Mouse (Mus musculus) left cerebral cortex, postnatal 4 days (tissue): ENCODE data around the gene Atr. TPM values are rescaled to one million over a fixed set of nuclear protein-coding genes. Genes with fewer than 3 reads are reported as not detected.

ENCODE experiments used
- DNase-seq: peaks from one replicate; pipeline ENCODE4 v3.0.0-alpha.2; 2022
- intact Hi-C: fragments of 180-260 bp; cut with DNase I; formaldehyde crosslinking; loops from one replicate; pipeline ENCODE4 v1.15.1; 2025
- total RNA-seq, 2 experiments: library from RNA; stranded (reverse); gene quantifications; 2 replicates each; pipeline ENCODE4 v1.2.3; 2021

Atr gene
- total RNA-seq: 10 to 100 TPM; 19.0 to 19.3 TPM

GRCm38 (mm10) chr9:95857414-95858026 lies at the start of gene Atr:
Gene Atr (plus strand): TSS chr9:95857597.
- DNase-seq: peak; percentile 93
- intact Hi-C loops: no loop called here

DNA sequence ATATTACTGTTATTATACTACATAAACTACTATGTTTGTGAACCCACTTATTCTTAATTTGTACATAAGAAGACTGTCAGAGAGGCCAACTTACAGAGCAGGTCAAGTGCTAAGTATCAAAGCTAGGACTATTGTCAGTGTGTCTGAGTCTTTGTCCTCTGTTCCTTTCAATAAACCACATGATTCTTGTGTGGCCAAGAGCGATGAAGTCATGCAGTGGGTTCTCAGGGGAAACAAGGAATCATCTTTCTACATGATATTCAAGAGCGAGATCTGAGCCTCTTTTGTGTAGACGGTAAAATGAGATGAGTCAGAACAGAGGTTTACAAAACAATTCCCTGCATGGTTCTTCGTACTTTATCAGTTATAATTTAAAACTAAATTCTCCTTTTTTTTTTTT lies 47.8 kb upstream of the Atr start:
- intact Hi-C loops: no loop called here

GRCm38 (mm10) chr9:95811817-95812216 lies 45.6 kb upstream of the Atr start:
- DNase-seq: no peak
- intact Hi-C loops: no loop called here

More for the DNA sequence above, 47.8 kb upstream of the Atr start:
- no peak for DNase-seq

DNA sequence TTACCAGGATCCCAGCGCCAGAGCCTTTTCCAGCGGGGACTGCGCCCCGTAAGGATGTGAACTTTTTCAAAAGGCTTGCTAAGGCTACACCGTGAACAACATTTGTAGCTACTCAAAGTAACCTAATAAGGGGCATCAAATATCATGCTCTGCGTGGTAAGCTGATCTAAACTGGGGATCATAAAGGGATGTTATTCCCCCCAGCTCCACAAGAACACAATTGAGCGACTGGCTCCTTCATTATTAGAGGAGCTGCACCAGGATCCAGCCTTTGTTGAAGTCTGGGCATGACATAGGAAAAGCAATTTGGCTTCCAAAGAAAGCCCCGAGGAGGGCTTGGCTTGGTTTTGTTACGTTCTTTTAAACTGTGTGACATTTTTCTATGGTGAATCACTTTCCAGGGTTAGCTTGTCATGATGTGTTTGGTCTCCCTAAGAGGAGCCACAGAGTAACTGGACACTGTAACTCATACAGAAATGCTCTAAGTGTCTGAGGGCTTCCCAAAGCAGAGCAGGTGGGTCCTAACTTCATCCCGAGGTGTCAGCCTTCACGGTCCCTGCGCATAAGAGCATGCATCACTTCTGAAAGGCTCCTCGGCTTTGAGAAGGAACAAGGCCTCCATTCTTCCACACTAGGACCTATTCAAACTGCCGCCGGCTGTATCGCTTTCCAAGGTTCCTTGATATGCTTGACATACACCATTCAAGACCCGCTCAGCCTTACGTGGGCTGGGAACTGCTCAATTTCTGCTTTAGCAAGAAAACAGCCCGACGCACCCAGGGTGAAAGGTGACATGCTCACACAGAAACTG lies 43.5 kb upstream of the Atr start:
- intact Hi-C loops: no loop called here
- peak; percentile 6 for DNase-seq

DNA sequence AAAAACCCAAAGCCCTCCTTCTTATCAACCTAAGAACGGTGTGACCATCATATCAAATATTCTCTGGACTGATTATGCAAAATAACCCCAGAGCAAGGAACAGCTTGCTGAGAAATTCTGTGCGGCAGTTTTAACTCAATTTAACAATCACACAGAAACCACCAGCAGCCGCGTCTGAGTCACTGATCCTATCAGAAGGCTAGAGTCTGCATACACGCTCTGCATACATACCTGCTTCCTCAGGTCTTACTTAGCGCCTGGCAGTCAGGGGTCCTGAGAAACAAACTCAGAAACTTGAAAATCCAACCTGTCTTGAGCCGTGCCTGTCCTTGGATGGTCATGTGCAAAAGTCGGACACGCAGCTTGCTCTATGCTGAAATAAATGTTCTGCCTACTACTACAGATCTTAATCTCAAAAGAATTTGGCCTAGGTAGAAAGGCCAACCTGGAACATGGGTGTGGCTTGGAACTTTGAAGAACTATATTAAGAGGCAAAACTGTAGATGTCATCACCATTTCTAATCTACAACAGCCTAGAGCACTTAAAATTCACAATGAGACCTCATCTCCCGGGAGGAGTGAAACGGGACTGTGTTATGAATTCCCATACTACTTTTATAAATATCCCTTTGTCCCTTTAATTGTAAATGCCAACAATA lies 42.3 kb upstream of the Atr start:
- intact Hi-C loops: no loop called here
- DNase-seq: no peak

GRCm38 (mm10) chr9:95815706-95816105 lies 41.7 kb upstream of the Atr start:
- intact Hi-C loops: no loop called here
- no peak for DNase-seq

- DNase-seq: no peak
- intact Hi-C loops: no loop called here
Observed at GRCm38 (mm10) chr9:95822531-95822930, 34.9 kb upstream of the Atr start.

DNA sequence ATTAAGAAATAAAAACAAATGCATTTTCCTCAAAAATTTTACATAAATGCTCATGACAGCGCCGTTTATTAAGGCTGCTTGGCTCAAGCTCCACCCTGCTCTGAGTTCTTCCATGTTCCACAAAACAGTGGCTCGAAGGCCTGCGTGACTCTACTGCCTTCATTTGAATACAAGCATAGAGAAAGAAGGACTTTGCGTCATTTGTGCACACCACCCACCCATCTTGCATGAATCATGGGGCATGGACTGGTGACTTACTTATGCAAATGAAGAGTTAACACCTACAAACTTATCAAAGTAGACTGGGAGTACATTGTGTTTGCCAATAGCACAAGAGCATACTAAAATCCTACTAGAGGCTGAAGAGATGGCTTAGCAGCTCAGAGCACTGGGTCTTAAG lies 29.8 kb upstream of the Atr start:
- intact Hi-C loops: no loop called here
- DNase-seq: no peak

DNA sequence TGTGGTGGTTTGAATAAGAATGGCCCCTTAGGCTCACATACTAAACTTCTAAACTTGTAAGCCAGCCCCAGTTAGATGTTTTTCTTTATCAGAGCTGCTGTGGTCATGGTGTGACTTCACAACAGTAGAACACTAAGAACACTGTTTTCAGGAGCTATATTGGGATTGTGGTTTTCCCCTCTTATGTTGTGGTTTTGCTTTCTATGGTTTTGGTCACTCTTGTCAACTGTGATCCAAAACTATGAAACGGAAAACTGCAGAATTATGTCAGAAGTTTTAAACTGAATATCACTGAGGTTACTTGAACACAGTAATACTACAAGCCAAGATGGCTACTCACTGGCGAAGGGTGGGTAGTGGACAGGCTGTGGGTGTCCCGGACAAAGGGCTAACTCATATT lies 24.6 kb upstream of the Atr start:
- intact Hi-C loops: no loop called here
- DNase-seq: no peak

DNA sequence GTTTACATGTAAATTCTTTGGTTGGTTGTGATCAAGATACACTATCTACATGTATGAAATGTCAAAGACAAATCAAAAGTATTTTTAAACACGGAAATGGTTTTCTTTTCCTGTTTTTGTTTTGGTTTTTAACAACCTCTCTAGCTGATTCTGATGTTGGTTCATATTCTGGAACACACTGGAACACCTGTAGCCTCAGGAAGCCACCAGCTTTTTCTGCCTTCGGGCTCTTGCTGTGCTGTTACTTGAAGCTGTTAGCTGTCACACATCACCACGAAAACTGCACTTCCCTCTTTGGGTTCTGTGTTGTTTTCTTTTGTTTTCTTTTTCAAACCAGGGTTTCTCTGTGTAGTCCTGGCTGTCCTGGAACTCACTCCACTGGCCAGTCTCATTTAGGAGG lies 22.6 kb upstream of the Atr start:
- intact Hi-C loops: no loop called here
- no peak for DNase-seq

DNA sequence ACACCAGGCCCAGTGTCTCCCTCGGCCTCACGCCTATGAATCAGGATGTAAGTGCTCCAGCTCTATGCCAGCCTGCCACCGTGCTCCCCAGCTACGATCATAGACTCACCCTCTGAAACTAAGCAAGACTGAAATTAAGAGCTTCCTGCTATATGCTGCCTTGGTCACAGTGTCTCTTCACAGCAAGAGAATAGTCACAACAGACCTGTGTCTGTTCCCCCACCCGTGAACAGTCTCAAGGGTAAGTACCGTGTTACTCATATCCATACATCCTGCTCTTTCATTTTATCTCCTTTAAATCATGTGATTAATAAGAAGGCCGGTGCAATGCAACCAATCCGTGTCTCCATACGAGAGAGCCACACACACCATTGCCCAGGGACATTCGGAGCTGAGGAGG lies 21.7 kb upstream of the Atr start:
- no peak for DNase-seq
- intact Hi-C loops: no loop called here

DNA sequence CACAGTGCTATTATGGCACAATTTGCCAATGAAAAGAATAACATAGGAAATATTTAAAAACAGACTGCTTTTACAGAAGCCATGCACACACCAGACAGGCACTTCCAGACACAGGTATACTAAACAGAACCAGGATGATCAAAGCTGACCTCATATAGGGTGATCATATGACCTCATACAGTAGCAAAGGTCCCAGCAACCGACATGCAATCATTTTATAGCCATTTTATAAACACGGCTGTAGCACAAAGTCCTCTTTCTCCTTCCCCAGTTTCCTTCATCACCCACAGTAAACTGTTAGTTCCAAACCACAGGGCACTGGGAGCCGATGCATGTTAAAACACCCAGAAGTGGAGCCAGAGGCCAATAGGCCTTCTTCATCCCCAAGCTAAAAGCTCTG lies 18.0 kb upstream of the Atr start:
- no peak for DNase-seq
- intact Hi-C loops: no loop called here

DNA sequence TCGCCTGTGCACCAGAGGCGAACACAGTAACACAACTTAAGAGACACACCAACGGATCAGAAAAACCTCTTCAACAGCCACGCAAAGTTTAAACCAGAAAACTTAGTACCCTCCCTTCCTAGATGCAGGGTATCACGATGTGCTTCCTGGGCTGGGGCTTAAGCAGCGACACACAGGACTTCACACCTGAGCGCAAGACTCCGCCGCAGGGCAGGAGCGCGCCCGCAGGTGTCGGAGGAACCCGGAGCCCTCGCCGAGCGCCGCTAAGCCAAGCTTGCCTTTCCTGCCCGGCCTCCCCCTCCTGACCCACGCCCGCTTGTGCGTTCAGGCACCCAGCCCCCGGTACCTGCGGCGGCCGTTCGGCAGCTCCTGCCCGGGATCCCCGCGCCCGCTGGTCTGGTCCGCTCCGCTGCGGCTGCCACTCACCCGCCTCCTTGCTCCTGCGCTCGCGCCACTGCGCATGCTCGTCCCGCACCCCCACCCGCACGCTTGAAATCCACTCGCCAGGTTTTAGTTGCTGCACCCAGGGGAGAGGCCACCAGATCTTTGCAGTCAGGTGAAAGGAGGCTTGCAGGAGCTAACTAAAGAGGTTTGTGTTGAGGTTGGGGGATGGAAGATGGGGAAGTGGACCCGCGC lies 12.5 kb upstream of the Atr start, which contains the start of gene Pls1:
Pls1 (minus strand) TSS at position 487 of the 636 bp plus-strand sequence.
- DNase-seq: peak; percentile 86
- intact Hi-C loops: no loop called here

GRCm38 (mm10) chr9:95845711-95846110 lies 11.7 kb upstream of the Atr start:
- intact Hi-C loops: no loop called here
- no peak for DNase-seq

- DNase-seq: no peak
- intact Hi-C loops: loop anchor here (5.0 kb wide), 2 partner anchors 114 to 359 kb away; no protein-coding TSS in a partner anchor
Observed at GRCm38 (mm10) chr9:95851671-95852070, 5.7 kb upstream of the Atr start.

DNA sequence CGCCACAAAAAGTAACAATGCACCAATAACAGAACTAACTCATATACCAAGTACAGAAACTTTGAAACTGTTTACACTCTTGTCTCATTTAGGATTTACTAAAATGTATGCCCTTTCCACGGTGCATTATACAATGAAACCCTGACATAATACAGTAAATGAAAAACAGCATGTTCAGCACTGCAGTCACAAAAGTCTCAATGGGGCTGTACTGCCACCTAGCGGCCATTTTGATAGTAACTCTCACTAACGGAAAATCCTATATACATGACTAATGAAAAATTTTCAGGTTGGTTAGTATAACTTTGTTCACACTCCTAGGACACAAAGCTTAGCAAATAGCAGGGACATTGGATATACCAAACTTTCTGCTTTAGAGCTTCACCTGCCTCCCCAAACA lies 4.5 kb upstream of the Atr start:
- intact Hi-C loops: loop anchor here (5.0 kb wide), 2 partner anchors 116 to 361 kb away; no protein-coding TSS in a partner anchor
- DNase-seq: peak; percentile 72

DNA sequence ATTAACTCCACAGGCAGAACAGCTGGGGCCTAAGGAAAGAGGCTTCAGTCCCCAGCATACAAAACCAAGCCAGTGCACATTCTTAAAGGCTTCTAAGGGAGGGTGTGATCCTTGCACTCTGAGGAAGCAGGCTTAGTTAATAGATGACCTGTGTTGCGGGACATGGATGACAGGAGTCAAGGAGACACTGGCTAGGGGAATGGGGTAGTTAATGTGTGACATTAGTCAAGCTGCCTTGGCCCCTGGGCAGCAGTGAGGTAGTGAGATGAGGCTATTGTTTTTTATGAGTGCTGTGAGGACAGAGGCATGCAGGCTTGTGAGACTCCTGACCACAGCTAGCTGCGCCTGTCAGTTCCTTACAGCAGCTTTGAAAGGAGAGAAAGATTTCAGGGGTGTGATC lies 2.5 kb upstream of the Atr start:
- DNase-seq: no peak
- intact Hi-C loops: loop anchor here (5.0 kb wide), 2 partner anchors 118 to 363 kb away; no protein-coding TSS in a partner anchor

GRCm38 (mm10) chr9:95856004-95856403 lies 1.4 kb upstream of the Atr start:
- DNase-seq: no peak
- intact Hi-C loops: no loop called here

- intact Hi-C loops: no loop called here
- peak; percentile 13 for DNase-seq
Observed at GRCm38 (mm10) chr9:95858027-95858570, 702 bp downstream of the Atr start.

- no peak for DNase-seq
- intact Hi-C loops: loop anchor here (10.0 kb wide), 1 partner anchor 97 kb away; no protein-coding TSS in a partner anchor
Observed at GRCm38 (mm10) chr9:95878246-95878645, 20.8 kb downstream of the Atr start.

DNA sequence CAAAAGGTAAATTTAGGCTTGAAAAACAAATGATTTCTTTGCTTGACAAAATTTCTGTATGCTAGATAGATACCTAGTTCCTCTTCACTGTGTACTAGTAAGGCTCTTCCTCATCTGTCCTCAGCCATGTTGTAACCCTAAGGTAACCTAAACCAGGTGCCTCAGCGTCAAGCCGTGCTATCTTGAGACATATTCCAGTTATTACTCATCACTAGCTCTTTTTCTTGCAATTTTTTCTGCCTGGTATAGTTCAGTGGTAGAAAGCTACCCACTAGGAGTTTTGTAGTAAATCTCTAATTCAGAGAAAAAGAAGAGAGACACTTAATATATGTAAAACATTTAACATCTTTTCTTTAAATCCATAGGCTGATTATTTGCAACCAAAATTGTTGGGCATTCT lies 25.4 kb downstream of the Atr start:
- intact Hi-C loops: no loop called here

More for the DNA sequence above, 25.4 kb downstream of the Atr start:
- no peak for DNase-seq
